Mouse (Mus musculus): Measurements from ENCODE around the gene C130032M10Rik. TPM values are rescaled to one million over a fixed set of nuclear protein-coding genes. Genes with fewer than 3 reads are reported as not detected.

Gene C130032M10Rik
- 0.43 and 0.60 TPM in 2 replicates for polyA plus RNA-seq (2016; fragmentation: Nextera tagmentation; extraction: Ambion mirVana)

DNA sequence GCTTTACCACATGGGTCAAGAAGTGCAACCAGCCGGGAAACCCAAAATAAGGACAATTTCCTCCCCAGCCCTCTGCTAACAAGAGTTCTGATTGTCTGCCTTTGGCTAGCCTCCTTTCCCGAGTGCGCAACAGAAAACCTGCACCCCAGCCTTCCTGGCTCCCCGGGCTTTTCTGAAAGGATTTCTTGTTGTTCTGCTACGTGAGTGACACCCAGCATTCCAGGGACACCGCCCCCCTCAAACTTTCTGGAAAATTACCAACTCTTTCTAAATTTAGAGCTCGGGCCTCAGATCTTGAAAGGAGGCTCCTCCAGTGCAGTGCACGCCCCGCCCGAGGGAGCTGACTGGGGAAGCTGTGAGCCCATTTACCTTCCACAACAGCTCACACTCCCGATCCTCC lies at the start of gene C130032M10Rik:
Gene C130032M10Rik (plus strand): TSS at position 334 of the 400 bp plus-strand sequence.
- Histone ChIP-seq H3K27ac (0 out of 2 replicates have a peak within 1 kb of the TSS, but pooled peaks have one; percentile 17), H3K9me3 (peaks cover 17% of the 10 kb centered on the region)
- 77% methylated on average over 11 of the region's 11 CpGs for WGBS

DNA sequence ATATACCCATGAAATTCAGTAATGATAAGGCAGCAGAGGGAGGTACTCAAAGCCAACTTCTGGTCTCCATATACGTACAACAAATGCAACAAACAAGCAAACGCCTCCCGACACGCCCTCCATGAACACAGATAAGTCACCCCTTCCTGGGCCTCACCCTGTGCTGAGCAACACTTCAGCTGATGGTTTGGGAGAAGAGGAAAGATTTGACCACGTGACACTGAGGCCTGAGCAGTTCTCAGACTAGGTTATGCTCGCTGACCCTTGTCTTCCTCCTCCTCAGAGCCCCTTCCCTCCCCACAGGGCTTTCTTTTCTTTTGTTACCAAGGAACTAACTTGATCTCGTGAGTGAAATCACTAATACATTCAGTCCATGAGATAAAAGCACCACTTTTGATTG lies 48.6 kb upstream of the C130032M10Rik start:
- Histone ChIP-seq H3K4me2 (replicated peaks) (no peak overlapping the region), H3K9ac (no peak overlapping the region), H3K4me1 (0 out of 2 replicates have a peak, but pooled peaks cover 3% of the 10 kb centered on the region), H3K36me3 (peaks cover 12% of the 10 kb centered on the region), H3K9me3 (no peaks in the 10 kb centered on the region), H3K27me3 (no peaks in the 10 kb centered on the region), H3K27ac (no peak overlapping the region), H3K4me3 (no peak overlapping the region)
- ATAC-seq (ENCODE audit: insufficient number of reproducible peaks, insufficient read depth, low FRiP score, low TSS enrichment) = no peak
- 71% methylated on average over 7 of the region's 7 CpGs for WGBS

More for the DNA sequence above, at the start of gene C130032M10Rik:
- Histone ChIP-seq H3K9ac (no peak within 1 kb of the TSS), H3K36me3 (peaks cover 21% of the 10 kb centered on the region), H3K27me3 (no peaks in the 10 kb centered on the region), H3K4me1 (0 out of 2 replicates have a peak, but pooled peaks cover 6% of the 10 kb centered on the region), H3K4me3 (no peak within 1 kb of the TSS), H3K4me2 (replicated peaks) (no peak within 1 kb of the TSS)
- no peak for ATAC-seq (ENCODE audit: insufficient number of reproducible peaks, insufficient read depth, low FRiP score, low TSS enrichment)

DNA sequence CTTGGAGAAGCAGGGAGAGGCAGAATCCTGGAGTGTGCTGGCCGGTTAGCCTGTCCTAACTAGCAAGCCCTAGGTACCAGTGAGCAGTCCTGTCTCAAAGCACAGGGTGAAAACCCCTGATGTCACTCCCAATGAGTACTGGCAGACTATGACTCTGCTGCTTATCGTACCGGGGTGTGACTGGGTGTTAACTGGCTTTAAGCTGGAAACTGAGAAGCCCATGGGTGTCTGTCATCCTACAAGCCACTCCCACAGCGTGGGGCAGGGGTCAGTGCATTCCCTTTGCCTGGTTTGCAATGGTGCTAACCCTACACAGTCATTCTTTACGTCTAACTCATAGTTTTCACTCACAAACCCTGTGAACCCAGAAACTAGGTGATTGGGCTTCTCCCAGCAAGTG lies 47.3 kb upstream of the C130032M10Rik start:
- 0 out of 2 replicates have a peak, but pooled peaks cover 3% of the 10 kb centered on the region for H3K4me1 ChIP-seq
- WGBS = 83% methylated on average over 5 of the region's 5 CpGs
- H3K4me3 ChIP-seq = no peak overlapping the region
- no peak for ATAC-seq (ENCODE audit: insufficient number of reproducible peaks, insufficient read depth, low FRiP score, low TSS enrichment)
- H3K9ac ChIP-seq = no peak overlapping the region
- no peak overlapping the region for H3K27ac ChIP-seq
- no peaks in the 10 kb centered on the region for H3K27me3 ChIP-seq
- peaks cover 12% of the 10 kb centered on the region for H3K36me3 ChIP-seq
- H3K9me3 ChIP-seq = no peaks in the 10 kb centered on the region
- no peak overlapping the region for H3K4me2 ChIP-seq (replicated peaks)

DNA sequence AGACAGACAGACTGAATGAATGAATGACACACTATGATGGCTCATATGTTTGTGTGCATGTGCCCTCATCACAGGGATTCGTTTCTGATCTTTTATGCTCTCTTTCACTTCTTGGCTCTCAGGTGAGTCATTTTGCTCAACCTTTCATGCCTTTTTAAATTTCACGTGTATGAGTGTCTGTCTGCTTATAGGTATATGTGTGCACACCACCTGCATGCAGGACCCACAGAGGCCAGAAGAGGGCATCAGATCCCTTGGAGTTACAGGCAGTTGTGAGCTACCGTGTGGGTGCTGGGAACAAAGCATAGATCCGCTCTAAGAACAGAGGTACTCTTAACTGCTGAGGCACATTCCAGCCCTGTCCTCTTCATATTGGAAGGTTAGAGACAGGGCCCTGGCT lies 46.8 kb upstream of the C130032M10Rik start:
- no peak overlapping the region for H3K27ac ChIP-seq
- H3K9me3 ChIP-seq = no peaks in the 10 kb centered on the region
- 92% methylated on average over 4 of the region's 4 CpGs for WGBS
- ATAC-seq (ENCODE audit: insufficient number of reproducible peaks, insufficient read depth, low FRiP score, low TSS enrichment) = no peak
- H3K36me3 ChIP-seq = peaks cover 11% of the 10 kb centered on the region
- H3K4me2 ChIP-seq (replicated peaks) = no peak overlapping the region
- H3K27me3 ChIP-seq = no peaks in the 10 kb centered on the region
- 0 out of 2 replicates have a peak, but pooled peaks cover 3% of the 10 kb centered on the region for H3K4me1 ChIP-seq
- H3K4me3 ChIP-seq = no peak overlapping the region
- H3K9ac ChIP-seq = no peak overlapping the region

DNA sequence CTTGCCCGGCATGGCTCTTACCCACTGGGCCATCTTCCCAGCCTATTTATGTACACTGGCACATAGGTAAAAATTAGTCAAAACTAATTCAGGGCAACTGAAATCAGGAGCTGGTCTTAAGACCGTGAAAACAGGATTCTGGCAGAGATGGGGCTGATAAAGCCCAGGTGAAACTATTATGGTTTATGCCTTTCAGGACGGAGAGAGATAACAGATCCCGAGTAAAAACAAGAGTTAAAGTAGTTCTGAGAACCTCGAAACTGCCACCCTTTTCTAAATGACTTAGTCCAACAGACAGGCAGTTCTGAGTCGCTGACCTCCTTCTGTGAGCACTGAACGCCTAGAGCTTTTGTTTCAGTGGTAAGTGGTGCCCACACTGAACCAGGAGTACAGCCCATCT lies 43.6 kb upstream of the C130032M10Rik start:
- no peak for ATAC-seq (ENCODE audit: insufficient number of reproducible peaks, insufficient read depth, low FRiP score, low TSS enrichment)
- no peaks in the 10 kb centered on the region for H3K36me3 ChIP-seq
- WGBS = 76% methylated on average over 7 of the region's 7 CpGs

DNA sequence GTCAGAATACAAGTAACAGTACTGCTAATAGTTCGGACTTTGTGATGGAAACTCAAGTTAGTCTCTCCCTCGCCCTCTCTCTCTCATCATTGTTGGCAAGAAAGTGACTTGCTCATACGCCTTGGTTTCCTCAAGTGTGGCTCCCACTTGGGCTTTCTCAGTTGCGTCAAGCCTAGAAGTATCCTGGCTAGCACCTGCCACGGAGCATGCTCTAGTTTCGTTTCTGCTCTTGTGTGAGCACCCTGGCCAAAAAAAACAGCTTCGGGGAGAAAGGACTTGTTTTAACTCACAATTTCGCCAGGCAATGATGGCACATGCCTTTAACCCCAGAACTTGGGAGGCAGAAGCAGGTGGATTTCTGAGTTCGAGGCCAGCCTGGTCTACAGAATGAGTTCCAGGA lies 38.5 kb upstream of the C130032M10Rik start:
- Histone ChIP-seq H3K27me3 (no peaks in the 10 kb centered on the region), H3K4me3 (no peak overlapping the region), H3K4me2 (replicated peaks) (no peak overlapping the region), H3K9ac (no peak overlapping the region), H3K4me1 (no peaks in the 10 kb centered on the region), H3K9me3 (no peaks in the 10 kb centered on the region), H3K27ac (no peak overlapping the region), H3K36me3 (no peaks in the 10 kb centered on the region)
- ATAC-seq (ENCODE audit: insufficient number of reproducible peaks, insufficient read depth, low FRiP score, low TSS enrichment) = no peak
- WGBS = 90% methylated on average over 9 of the region's 9 CpGs

More for the DNA sequence above, 43.6 kb upstream of the C130032M10Rik start:
- Histone ChIP-seq H3K9me3 (no peaks in the 10 kb centered on the region), H3K27ac (no peak overlapping the region), H3K9ac (no peak overlapping the region), H3K4me2 (replicated peaks) (no peak overlapping the region), H3K4me3 (no peak overlapping the region), H3K4me1 (0 out of 2 replicates have a peak, but pooled peaks cover 3% of the 10 kb centered on the region), H3K27me3 (no peaks in the 10 kb centered on the region)

DNA sequence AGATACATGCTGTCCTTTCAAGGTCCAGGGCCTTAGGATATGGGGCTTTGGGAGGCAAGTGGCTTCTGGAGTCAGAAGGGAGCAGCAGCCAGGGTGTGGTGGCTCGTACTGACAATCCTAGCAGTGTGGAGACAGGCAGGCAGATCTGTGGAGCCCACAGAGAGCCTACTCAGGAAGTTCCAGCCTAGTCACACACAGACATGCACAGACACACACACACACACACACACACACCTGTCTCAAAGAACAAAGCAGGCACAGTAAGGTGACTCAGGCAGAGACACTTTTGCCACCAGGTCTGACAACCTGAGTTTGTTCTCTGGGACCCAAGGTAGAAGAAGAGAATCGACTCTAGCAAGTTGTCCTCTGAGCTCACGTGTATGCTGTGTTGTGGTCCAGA lies 34.6 kb upstream of the C130032M10Rik start:
- no peaks in the 10 kb centered on the region for H3K4me1 ChIP-seq
- H3K36me3 ChIP-seq = no peaks in the 10 kb centered on the region
- H3K4me3 ChIP-seq = no peak overlapping the region
- 89% methylated on average over 3 of the region's 3 CpGs for WGBS
- H3K4me2 ChIP-seq (replicated peaks) = no peak overlapping the region
- H3K9ac ChIP-seq = no peak overlapping the region
- no peak overlapping the region for H3K27ac ChIP-seq
- no peak for ATAC-seq (ENCODE audit: insufficient number of reproducible peaks, insufficient read depth, low FRiP score, low TSS enrichment)
- H3K9me3 ChIP-seq = no peaks in the 10 kb centered on the region
- H3K27me3 ChIP-seq = no peaks in the 10 kb centered on the region

DNA sequence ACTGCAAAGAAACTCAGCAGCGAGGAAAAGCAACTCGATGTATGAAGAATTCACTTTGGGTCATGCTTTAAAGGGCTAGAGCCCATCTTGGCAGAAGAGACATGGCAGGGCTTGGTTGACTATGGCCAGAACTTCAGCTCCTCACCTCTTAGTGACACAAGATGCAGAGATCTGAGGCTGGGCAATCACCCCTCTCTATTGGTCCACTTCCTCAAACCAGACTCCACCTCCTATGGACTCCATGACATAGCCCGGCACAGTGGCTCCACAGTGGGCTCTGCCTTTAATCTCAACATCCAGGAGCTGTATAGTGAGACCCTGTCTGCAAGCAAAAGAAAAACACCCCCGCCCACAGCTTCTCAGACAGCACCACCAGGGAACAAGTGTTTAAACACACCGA lies 30.7 kb upstream of the C130032M10Rik start:
- Histone ChIP-seq H3K4me1 (no peaks in the 10 kb centered on the region), H3K4me3 (no peak overlapping the region), H3K4me2 (replicated peaks) (no peak overlapping the region), H3K27me3 (no peaks in the 10 kb centered on the region), H3K9ac (no peak overlapping the region), H3K36me3 (no peaks in the 10 kb centered on the region), H3K27ac (no peak overlapping the region), H3K9me3 (no peaks in the 10 kb centered on the region)
- WGBS = 77% methylated on average over 5 of the region's 5 CpGs
- ATAC-seq (ENCODE audit: insufficient number of reproducible peaks, insufficient read depth, low FRiP score, low TSS enrichment) = no peak

DNA sequence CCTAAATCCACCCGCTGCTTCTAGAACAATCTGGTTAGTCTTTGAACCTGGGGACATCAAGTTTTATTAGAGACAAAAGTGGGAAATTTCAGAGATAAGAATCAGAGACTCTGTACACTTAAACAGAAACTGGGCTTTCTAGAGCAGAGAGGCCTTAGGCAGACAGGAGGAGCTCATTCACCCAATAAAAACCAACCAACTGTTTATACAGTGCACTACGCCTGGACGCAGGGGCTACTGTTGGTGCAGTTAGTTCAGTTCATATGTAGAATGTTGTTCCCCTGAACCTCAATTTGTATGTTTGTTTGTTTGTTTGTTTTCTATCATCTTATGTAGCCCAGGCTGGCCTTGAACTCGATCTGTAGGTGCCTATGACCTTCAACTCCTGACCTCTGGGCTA lies 28.7 kb upstream of the C130032M10Rik start:
- 82% methylated on average over 4 of the region's 4 CpGs for WGBS
- H3K27ac ChIP-seq = no peak overlapping the region
- H3K4me1 ChIP-seq = no peaks in the 10 kb centered on the region
- H3K4me3 ChIP-seq = no peak overlapping the region
- H3K9ac ChIP-seq = no peak overlapping the region
- no peaks in the 10 kb centered on the region for H3K27me3 ChIP-seq
- ATAC-seq (ENCODE audit: insufficient number of reproducible peaks, insufficient read depth, low FRiP score, low TSS enrichment) = no peak
- no peak overlapping the region for H3K4me2 ChIP-seq (replicated peaks)
- no peaks in the 10 kb centered on the region for H3K36me3 ChIP-seq
- no peaks in the 10 kb centered on the region for H3K9me3 ChIP-seq

DNA sequence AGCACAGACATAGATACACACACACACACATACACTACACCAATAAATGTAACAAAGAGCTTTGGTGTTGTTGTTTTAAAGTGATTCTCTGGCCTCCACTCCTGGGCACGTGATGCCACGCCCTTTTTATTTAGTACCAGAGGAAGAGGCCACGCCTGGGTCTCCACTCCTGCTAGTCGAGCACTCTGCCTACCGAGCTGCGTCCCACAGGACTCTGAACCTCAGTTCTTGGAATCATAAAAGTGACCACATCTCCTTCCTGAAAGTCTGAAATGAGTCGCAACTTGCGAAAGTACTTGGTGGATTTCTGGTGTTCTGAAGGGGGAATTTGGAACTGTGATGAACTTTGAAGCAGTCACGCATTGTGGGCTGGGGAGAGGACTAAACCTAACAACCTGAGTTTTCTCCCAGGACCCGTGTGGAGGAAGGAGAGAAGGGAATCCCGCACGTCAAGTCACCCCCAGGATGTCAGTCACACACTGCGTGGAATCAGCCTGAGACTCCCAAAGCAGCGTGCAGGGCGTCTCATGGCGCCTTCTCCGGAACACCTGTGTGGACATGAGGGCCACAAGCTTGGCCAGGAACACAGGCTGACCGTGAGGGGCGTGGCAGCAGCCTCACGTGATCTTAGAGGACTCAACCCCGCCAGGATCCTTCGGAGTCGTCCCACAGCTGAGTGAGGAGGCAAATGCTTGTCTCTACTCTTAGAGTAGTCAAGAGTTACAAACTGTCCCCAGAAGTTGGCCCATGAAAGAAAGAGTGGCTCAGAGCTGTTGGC lies 27.8 kb upstream of the C130032M10Rik start:
- Histone ChIP-seq H3K4me1 (no peaks in the 10 kb centered on the region), H3K27me3 (no peaks in the 10 kb centered on the region), H3K27ac (no peak overlapping the region), H3K9me3 (no peaks in the 10 kb centered on the region), H3K4me3 (no peak overlapping the region), H3K36me3 (no peaks in the 10 kb centered on the region), H3K4me2 (replicated peaks) (no peak overlapping the region), H3K9ac (no peak overlapping the region)
- WGBS = 82% methylated on average over 23 of the region's 23 CpGs
- no peak for ATAC-seq (ENCODE audit: insufficient number of reproducible peaks, insufficient read depth, low FRiP score, low TSS enrichment)

DNA sequence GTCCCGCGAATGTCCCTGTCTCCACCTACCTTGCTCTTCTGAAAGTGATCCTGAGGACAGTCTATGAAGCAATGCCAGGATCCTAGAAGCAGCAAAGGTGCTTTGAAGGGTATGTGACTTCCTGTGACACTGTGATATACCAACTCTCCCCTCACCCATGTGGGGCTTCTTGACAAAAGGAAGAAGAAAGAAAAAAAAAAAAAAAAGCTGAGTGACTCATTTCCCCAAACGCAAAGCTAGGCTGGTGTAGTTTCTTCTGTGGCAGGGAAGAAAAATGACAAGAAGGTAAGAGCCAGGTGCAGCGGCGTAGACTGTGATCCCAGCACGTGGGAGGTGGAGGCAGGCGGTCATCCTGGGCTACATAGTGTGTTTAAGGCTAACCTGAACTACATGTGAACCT lies 19.0 kb upstream of the C130032M10Rik start:
- H3K27me3 ChIP-seq = no peaks in the 10 kb centered on the region
- no peak overlapping the region for H3K9ac ChIP-seq
- no peak overlapping the region for H3K27ac ChIP-seq
- H3K4me1 ChIP-seq = 0 out of 2 replicates have a peak, but pooled peaks cover 3% of the 10 kb centered on the region
- ATAC-seq (ENCODE audit: insufficient number of reproducible peaks, insufficient read depth, low FRiP score, low TSS enrichment) = no peak
- H3K4me3 ChIP-seq = no peak overlapping the region
- no peaks in the 10 kb centered on the region for H3K9me3 ChIP-seq
- no peak overlapping the region for H3K4me2 ChIP-seq (replicated peaks)
- 89% methylated on average over 7 of the region's 7 CpGs for WGBS
- no peaks in the 10 kb centered on the region for H3K36me3 ChIP-seq

DNA sequence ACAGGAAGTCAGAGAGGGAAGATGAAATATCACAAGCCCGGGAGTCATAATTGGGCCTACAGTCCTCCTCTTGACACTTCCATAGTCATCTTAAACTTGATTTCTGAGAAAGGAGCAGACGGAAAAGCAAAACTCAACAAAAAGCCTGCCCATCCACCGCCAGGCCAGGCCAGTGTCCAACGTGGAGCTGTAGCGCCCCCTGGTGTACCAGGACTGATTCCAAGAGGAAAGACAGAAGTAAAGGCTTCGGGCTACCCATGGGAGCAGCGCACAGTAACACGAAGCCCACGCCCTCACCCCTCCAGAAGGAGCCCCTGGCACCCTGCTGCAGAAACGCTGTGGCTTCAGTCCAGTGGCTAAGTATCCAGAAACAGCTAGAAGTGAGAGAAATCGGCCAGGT lies 17.3 kb upstream of the C130032M10Rik start:
- no peak overlapping the region for H3K9ac ChIP-seq
- ATAC-seq (ENCODE audit: insufficient number of reproducible peaks, insufficient read depth, low FRiP score, low TSS enrichment) = no peak
- H3K27ac ChIP-seq = no peak overlapping the region
- H3K4me3 ChIP-seq = no peak overlapping the region; the same call in 1 of the 2 replicates
- 0 out of 2 replicates have a peak, but pooled peaks cover 3% of the 10 kb centered on the region for H3K4me1 ChIP-seq
- WGBS = 9% methylated on average over 11 of the region's 11 CpGs
- no peaks in the 10 kb centered on the region for H3K27me3 ChIP-seq
- peak overlapping the region; percentile 38 for H3K4me2 ChIP-seq (replicated peaks)
- H3K9me3 ChIP-seq = no peaks in the 10 kb centered on the region
- no peaks in the 10 kb centered on the region for H3K36me3 ChIP-seq

Data from embryonic facial prominence, embryonic 12.5 days (tissue).